Mouse (Mus musculus) embryonic fibroblast, embryonic 13.5 days (primary cell): ENCODE data around the gene Acp5. TPM values are rescaled to one million over a fixed set of nuclear protein-coding genes. Genes with fewer than 3 reads are reported as not detected.

Source experiments
- H3K27ac ChIP-seq: 2 replicates; pipeline ENCODE4 v1.5.1; 2012; ENCODE audit warnings: low read length, control low read depth, inconsistent platforms; ENCODE audit not compliant: insufficient read depth
- H3K4me1 ChIP-seq: 2 replicates; pipeline ENCODE4 v1.6.1; 2011; ENCODE audit warnings: low read length; ENCODE audit not compliant: control insufficient read depth, insufficient read depth
- H3K4me3 ChIP-seq: 2 replicates; pipeline ENCODE4 v1.5.1; 2011; ENCODE audit warnings: mild to moderate bottlenecking, control low read depth, low read length; ENCODE audit not compliant: insufficient read depth
- CTCF ChIP-seq: IDR thresholded peaks from 2 replicates; pipeline ENCODE4 v1.5.1; 2011; ENCODE audit warnings: mild to moderate bottlenecking, control low read depth, low read length, moderate library complexity, borderline replicate concordance; ENCODE audit not compliant: insufficient read depth
- POLR2A ChIP-seq: IDR thresholded peaks from 2 replicates; pipeline ENCODE4 v1.6.1; 2011; ENCODE audit warnings: low read depth, mild to moderate bottlenecking, control low read depth, low read length, moderate library complexity
- polyA plus RNA-seq: library from polyadenylated mRNA; stranded (reverse); fragments of >200 nt; gene quantifications from 2 replicates; pipeline ENCODE4 v1.2.4, GENCODE M21; 2011; ENCODE audit warnings: low read depth; ENCODE audit not compliant: missing spikeins, insufficient read length

Gene Acp5
- polyA plus RNA-seq, 1 experiment: 3.7 TPM

DNA sequence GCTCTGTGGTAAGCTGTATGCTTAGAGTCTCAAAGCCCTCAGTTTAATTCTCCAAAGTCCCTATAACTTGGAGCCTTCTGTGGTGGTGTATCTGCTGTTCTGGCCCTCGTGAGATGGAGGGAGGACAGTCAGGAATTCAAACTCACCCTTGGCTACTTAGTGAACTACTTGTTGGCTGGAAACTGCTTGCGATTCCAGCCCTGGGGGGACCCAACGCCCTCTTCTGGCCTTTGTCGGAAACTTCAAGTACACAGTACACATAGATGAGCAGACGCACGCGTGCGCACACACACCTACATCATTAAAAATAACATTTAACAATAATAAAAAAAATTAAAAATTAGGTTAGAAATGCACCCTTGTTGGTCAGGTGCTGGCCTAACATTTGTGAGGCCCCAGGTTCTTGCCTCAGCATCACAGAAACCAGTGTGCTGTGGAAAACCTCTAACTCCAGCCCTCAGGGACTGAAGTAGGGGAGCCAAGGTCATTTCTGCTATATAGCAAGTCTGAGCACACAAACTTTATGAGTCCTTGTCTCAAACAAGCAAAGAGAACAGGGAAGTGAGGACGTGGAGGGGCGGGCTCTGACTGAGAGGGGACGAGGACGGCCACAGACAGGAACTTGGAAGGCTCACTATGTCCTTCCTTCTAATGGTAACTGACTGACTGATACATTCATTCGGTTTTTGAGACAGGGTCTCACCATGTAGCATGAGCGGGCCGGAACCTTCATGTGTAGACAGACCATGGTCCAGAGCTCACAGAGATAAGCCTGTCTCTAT lies 10.1 kb downstream of the Acp5 start:
- TF ChIP-seq CTCF (no peak), POLR2A (no peak)
- no peak overlapping the region for H3K27ac ChIP-seq
- no peak overlapping the region for H3K4me3 ChIP-seq
- H3K4me1 ChIP-seq: no peaks in the 10 kb centered on the region

GRCm38 (mm10) chr9:22124169-22124568 lies 11.3 kb downstream of the Acp5 start:
- Histone ChIP-seq H3K4me1 (no peaks in the 10 kb centered on the region), H3K4me3 (no peak overlapping the region), H3K27ac (no peak overlapping the region)
- TF ChIP-seq POLR2A: no peak
- TF ChIP-seq CTCF: no peak

DNA sequence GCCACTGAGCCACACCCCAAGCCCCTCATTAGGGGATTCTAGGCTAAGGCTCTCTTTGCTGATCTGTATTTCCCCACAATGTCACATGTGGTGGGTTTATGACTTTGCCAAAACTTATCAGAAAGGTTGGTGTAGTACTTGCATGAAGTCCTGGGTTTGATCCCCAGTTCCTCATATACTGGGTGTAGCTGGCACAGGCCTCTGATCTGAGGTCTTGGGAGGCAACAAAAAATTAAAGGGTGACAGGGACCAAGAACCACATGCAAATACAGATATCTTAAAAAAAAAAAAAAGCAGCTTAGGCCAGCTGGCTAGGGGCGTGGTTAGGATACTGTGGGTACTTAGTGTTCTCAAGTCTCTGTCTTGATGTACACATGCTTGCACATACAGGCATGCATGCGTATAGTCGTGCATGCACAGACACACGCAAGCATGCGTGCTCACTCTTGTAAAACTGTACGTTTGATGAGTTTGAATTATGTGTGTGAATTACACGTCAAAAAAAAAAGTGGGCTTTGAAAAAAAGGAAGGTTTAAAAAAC lies 12.4 kb downstream of the Acp5 start:
- no peaks in the 10 kb centered on the region for H3K4me1 ChIP-seq
- TF ChIP-seq CTCF (no peak), POLR2A (no peak)
- H3K4me3 ChIP-seq: no peak overlapping the region

DNA sequence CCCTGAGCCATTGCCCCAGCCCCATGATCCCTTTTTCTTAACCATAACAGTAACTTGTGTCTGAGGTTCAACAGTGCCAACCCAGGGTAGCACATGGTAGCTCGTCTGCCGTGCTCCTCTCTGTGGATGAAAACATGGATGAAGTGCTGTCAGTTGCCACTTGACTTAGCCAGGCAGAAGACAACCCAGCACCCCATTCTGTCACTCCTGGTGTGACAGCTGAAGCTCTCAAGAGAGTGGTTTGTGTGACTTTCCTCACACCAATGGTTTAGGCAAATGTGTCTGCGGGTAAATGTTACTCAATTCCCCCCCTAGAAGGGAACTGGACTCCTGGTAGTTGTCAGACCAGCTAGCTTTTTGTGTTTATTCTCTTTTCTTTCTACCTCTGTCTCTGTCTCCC lies 13.5 kb downstream of the Acp5 start:
- H3K27ac ChIP-seq: no peak overlapping the region
- H3K4me3 ChIP-seq: no peak overlapping the region
- TF ChIP-seq POLR2A (no peak), CTCF (no peak)
- H3K4me1 ChIP-seq: no peaks in the 10 kb centered on the region

More for the DNA sequence above, 12.4 kb downstream of the Acp5 start:
- H3K27ac ChIP-seq: no peak overlapping the region

GRCm38 (mm10) chr9:22121545-22121944 lies 14.0 kb downstream of the Acp5 start:
- H3K4me3 ChIP-seq: no peak overlapping the region
- H3K27ac ChIP-seq: no peak overlapping the region
- TF ChIP-seq POLR2A: no peak
- no peak for TF ChIP-seq CTCF
- no peaks in the 10 kb centered on the region for H3K4me1 ChIP-seq

GRCm38 (mm10) chr9:22119543-22119942 lies 16.0 kb downstream of the Acp5 start:
- no peak overlapping the region for H3K4me3 ChIP-seq
- H3K27ac ChIP-seq: no peak overlapping the region
- no peaks in the 10 kb centered on the region for H3K4me1 ChIP-seq
- no peak for TF ChIP-seq CTCF
- no peak for TF ChIP-seq POLR2A

DNA sequence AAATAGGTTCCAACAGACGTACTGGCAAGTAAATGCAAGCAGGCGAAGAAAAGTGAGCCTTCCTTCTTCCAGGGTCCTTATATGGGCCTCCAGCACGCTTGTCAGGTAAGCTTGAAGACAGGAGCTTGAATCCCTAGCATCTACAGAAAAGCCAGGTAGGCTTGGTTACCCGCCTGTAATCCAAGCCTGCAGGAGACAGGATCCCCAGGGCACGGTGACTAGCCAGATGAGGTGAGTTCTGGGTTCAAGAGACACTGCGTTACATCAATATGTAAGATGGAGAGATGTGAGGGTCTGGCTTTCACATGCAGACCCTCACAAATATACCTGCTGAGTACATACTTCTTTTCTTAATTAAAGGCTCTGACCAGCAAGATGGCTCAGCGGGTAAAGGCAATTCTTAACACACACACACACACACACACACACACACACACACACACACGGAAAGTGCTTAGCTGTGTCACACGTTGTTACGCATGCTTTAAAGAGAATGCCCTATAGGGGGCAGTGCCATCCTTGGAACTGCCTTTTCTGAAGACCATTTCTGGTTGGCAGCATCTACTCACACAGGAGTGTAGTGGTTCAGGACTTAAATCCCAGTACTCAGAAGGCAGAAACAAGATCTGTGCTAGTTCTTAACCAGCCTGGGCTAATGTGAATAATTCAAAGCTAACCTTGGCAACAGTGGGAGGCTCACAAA lies 17.6 kb downstream of the Acp5 start:
- Histone ChIP-seq H3K27ac (no peak overlapping the region), H3K4me1 (no peaks in the 10 kb centered on the region)

GRCm38 (mm10) chr9:22116740-22117426 lies 18.6 kb downstream of the Acp5 start, which contains the start of gene Elof1:
Gene Elof1 (minus strand): TSS chr9:22117172.
- TF ChIP-seq CTCF (no peak), POLR2A (peak; percentile 96)
- H3K4me3 ChIP-seq: peak within 1 kb of the TSS; percentile 79
- H3K4me1 ChIP-seq: no peaks in the 10 kb centered on the region
- H3K27ac ChIP-seq: no peak within 1 kb of the TSS

More for the DNA sequence above, 17.6 kb downstream of the Acp5 start:
- TF ChIP-seq POLR2A (no peak), CTCF (no peak)
- no peak overlapping the region for H3K4me3 ChIP-seq

DNA sequence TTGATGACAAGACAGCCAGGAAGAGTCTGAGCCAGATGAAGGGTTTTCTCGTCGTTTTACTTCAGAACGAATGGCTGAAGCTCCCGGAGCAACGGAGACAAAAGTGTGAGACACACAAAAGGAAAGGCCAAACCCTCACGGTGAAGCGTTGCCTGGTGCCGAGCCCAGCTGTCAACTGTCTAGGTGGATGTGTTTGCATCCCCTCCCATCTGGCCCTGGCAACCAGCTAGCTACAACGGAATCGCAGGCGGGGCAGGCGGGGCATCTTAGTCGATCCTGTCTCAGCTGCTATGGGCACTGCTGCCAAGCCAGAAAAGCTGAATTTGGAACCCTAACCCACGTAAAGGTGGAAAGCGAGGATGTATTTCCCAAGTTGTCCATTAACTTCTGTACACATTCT lies 19.4 kb downstream of the Acp5 start:
- Histone ChIP-seq H3K4me1 (no peaks in the 10 kb centered on the region), H3K27ac (no peak overlapping the region), H3K4me3 (peak overlapping the region; percentile 79)
- TF ChIP-seq POLR2A: no peak
- no peak for TF ChIP-seq CTCF
